Mouse (Mus musculus): ENCODE data around the gene Olfr495.

Olfr495 gene

GRCm38 (mm10) chr7:108392867-108393266 is at the start of gene Olfr495:
TSS of gene Olfr495 (plus strand) at chr7:108393167.
- DNase-seq (ENCODE audit: low spot score in 2 of 2): no peak

GRCm38 (mm10) chr7:108346879-108347278 is 46.1 kb upstream of the Olfr495 start, which contains the start of gene Olfr493:
TSS of gene Olfr493 (minus strand) at chr7:108346979.
- no peak for DNase-seq (ENCODE audit: low spot score in 2 of 2)

DNA sequence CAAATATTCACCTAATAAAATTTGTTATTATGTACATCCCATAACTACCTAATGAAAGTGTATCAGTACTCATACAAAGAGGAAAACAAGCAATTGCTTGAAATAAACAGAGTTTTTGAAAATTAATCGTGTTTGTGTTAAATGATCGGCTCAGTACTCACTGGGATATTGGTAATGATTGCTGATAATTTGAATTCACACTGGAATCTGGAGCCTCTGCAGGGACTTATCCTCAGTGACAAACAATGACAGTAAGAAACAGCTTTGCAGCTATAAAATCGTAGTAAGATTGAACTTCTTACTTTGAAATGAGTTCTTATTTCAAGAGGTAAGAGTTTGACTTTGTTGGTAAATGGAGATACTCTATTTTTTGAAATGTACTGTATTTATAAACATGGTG is 27.9 kb upstream of the Olfr495 start, which contains the start of gene Olfr494:
Gene Olfr494, plus strand, starts transcription at position 301 of the 400 bp plus-strand sequence.
- no peak for DNase-seq (ENCODE audit: low spot score in 2 of 2)

DNA sequence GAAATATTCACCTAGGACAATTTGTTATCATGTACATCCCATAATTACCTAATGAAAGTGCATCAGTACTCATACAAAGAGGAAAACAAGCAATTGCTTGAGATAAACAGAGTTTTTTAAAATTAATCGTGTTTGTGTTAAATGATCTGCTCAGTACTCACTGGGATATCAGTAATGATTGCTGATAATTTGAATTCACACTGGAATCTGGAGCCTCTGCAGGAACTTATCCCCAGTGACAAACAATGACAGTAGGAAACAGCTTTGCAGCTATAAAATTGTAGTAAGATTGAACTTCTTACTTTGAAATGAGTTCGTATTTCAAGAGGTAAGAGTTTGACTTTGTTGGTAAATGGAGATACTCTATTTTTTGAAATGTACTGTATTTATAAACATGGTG is 27.2 kb downstream of the Olfr495 start, which contains the start of gene Olfr497:
Gene Olfr497, plus strand, starts transcription at position 301 of the 400 bp plus-strand sequence.
- DNase-seq (ENCODE audit: low spot score in 2 of 2): no peak
